Mouse (Mus musculus) telencephalon, adult 2 months (tissue): ENCODE data around the gene Hyal1.

ENCODE experiments used
- DNase-seq: peaks from one replicate; pipeline ENCODE4 v3.0.0-alpha.2; 2011; ENCODE audit warnings: low read depth, low spot score

The Hyal1 gene

DNA sequence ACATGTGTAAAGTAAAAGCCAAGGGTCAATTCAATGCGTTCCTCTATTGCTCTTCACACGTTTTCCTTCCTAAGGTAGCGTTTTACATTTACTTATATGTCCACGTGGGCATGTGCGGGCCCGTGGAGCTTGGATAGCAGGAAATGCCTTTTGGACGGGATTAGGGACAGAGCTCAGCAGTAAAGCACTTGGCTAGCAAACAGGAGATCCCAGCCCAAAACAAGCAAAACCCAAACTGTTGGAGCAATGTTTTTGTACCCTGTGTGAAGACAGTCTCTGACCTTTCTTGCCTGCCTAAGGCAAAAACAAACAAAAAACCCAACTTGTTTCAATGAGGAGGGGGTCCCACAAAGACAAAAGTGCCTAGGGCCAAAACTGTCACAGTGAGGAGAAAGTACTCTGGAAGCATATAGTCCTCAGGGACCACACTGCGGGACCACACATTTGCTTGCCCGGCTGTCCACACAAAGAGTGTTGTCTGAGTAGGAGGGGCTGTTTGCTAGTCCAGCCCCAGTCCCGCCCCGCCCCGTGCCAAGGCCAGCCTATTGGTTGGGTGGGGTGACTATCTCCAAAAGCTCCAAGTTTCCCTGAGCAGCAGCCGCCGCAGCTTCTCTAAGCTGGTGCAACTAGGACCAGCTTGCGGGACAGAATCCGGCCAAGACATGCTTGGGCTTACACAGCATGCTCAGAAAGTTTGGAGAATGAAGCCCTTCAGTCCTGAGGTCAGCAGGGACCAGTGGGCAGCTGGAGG is at the start of gene Hyal1:
Gene Hyal1, plus strand, starts transcription at position 571 of the 751 bp plus-strand sequence.
- no peak for DNase-seq

DNA sequence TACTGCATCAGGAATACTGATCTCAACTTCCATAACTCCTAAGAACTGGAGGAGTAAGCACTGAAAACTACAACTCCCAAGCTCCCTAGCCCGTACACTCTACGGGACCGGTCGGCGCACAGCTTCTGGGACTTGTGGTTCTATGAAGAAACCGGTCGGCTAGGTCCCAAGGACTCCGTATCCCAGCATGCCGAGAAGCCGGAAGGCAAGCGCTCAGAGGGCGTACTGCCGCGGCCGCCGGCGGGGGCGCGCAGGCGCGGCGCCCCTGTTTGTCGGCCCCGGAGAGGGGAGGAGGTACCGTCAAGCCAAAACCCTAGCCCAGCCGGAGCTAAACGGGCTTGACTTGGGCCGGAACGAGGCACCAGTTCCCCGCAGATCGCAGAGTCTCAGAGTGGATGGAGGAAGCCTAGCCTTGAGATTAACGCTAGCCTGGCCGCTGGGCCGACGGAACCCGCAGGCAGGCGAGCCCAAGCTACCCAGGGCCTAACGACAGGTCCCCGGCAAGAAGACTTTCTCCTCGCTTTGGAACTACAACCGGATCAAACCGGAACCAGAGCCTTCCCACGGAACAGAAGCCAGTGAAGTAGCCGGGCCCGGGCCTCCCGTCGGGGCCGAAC is 42.8 kb upstream of the Hyal1 start, which contains the start of gene Tmem115:
Gene Tmem115, plus strand, starts transcription at position 155 of the 617 bp plus-strand sequence.
- DNase-seq: peak; percentile 99

DNA sequence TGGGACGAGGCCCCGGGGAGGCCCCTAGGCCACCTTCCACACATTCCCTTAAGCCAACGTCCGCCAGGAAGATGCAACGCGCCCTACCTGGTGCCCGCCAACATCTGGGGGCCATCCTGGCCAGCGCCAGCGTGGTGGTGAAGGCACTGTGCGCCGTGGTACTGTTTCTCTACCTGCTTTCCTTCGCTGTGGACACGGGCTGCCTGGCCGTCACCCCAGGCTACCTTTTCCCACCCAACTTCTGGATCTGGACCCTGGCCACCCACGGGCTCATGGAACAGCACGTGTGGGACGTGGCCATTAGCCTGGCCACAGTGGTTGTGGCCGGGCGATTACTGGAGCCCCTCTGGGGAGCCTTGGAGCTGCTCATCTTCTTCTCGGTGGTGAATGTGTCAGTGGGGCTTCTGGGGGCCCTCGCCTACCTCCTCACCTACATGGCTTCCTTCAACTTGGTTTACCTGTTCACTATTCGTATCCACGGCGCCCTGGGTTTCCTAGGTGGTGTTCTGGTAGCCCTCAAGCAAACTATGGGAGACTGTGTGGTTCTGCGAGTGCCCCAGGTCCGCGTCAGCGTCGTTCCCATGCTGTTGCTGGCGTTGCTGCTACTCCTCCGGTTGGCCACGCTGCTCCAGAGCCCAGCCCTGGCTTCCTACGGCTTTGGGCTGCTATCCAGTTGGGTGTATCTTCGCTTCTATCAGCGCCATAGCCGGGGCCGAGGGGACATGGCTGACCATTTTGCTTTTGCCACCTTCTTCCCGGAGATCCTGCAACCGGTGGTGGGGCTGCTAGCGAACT is 42.1 kb upstream of the Hyal1 start:
- DNase-seq: no peak

DNA sequence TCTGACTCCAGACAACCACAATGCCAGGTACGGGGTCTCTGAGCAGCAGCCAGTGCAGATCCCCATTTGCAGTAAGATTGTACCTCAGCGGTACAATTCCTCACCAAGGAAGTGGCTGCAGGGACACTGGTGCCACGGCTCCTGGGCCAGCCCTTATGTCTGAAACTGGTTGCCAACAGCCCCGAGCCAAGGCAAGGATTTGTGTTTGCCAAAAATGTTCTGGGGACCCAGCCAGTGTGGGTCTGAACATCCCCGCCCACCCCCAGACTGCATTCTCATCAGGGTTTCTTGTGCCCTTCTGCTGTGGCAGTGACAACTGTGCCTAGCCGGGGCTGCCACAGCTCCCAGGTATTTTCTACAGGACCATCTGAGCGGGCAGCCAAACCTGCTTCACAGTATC is 38.5 kb upstream of the Hyal1 start:
- no peak for DNase-seq

DNA sequence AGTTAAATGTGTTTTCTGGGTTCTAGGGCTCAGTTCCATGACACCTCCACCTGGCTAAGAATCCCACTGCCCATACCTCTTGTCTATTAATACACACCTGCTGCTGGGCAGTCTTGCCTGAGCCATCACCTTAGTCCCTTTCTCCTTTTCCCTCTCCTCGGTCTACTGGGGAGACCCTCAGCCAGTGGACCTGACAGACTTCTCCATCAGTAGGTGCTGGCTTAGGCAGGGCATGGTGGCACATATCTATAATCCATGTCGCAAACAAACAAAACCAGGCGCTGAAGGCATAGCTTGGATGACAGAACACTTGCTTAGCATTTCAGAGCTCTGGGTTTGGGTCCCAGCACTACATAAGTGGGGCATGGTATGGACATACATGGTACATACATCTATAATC is 38.0 kb upstream of the Hyal1 start:
- no peak for DNase-seq

DNA sequence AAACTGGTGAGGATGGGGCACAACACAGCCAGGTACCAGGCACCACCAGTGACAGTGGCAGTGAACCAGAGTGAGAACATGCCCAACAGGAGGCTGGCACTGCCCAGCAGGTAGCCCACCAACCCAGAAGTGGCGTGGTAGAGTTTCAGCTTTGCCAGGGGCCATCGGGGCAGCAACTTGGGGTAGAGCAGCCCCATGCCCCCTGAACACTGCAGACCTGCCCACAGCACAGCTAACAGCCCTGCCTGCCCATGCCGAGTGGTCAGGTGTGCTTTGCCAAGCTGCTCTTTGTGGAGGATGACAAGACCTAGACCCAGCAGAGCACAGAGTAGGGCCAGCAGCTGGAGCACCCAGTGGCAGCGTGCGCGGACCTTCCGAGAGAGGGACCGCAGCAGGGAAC is 36.8 kb upstream of the Hyal1 start:
- DNase-seq: no peak

DNA sequence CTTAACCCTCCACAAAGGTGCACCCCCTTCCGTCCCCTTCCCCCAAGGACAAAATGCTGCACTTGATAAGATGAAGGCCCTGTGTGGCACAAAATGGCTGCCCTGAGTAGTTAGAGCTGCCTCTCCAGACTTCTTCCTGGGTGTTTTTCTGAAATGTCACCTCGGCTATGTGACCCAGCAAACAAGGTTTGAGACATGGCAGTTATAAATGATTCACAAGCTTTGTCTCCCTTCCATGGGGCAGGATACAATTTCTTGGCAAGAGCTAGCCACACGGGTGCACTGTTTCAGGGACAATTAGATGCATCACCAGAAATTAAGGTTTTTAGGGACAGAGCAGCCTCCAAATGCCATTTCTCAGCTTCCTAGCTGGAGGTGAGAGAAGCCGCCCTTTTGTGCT is 36.3 kb upstream of the Hyal1 start:
- no peak for DNase-seq

DNA sequence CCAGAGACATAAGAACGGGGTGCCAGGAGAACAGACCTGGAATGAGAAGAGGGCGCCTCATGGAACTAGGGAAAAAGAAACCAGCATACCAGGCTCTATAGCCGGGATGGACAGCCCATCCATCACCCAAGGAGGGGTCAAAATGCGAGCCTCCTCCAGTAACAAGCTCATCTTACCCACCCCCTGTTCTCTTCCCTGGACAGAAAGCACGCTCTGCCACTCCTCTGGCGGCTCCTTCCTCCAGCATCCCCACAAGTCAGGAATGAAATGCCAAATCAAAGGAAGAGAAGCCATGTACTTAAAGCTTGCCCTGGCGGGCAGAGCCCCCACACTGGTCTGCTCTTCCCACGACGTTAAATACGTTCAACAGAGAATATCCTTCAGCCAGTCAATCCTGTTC is 35.7 kb upstream of the Hyal1 start:
- DNase-seq: no peak

DNA sequence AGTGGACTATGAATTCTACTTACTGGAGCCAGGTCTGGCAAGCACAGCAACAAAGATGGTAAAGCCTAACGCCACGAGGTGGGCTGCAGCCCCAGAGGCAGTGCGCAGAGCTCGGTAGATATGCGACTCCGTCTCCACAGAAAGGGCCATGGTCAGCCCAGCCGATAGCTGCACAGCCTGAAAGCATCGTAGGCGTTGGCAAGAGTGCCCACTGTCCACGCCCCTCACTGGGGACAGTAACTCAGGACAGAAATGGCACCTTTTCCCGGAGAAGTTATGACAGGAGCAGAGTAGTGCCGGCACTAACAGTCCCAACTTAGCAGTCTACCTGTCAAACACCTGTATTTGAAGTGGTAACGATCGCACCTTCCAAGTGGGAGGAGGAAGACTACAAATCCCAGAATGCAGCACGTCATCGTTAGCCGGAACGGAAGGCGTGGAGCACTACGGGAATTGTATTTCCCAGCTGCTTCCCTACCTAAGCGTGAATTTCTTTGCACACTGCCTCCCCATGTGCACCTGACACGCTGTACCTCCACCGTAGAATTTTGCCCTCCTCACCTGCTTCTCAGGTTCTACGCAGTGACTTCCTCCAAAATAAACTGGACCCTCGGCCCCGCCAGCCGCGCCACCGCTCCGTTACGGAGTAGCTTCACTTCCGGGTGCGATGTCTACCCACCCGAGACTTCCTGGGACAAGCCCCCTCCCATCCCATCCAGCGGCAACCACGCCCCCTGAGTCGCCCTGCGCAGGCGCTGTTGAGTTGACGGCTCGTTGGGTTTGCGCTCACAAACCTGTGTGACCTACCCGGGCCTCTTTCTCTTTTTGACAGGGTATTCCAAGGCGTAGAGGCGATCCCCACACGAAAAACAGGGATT is 35.0 kb upstream of the Hyal1 start, which contains the start of the genes Cyb561d2 and Nprl2:
Gene Cyb561d2, minus strand, starts transcription at position 720 of the 878 bp plus-strand sequence.
Gene Nprl2, plus strand, starts transcription at position 753 of the 878 bp plus-strand sequence.
- DNase-seq: peak; percentile 94

DNA sequence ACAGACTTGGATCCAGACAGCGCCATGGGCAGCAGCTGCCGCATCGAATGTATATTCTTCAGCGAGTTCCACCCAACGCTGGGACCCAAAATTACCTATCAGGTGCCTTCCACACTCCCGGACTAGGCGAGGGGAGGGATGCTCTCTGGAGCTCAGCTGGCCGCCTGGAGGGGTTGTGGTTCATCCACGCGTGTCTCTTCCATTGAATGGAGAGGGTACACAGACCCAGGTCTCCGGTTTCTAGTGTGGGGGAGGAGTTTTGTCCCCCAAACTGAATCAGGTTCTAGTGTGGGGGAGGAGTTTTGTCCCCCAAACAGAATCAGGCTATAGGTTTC is 34.4 kb upstream of the Hyal1 start:
- DNase-seq: no peak

DNA sequence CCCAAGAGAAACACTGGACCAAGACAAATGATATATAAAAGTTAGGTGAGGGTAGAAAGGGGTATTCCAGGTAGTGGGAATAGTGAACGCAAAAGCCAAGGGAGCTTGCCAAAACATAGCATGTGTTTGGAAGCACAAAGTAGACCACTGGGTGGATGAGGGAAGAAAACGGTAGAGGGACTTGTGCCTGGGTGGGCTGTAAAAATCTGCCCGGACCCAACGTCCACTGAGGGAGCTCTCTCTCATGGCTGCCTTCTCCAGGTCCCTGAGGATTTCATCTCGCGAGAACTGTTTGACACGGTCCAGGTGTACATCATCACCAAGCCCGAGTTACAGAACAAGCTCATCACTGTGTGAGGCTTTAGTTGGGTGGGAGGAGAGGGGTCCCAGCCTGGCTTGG is 34.0 kb upstream of the Hyal1 start:
- no peak for DNase-seq

DNA sequence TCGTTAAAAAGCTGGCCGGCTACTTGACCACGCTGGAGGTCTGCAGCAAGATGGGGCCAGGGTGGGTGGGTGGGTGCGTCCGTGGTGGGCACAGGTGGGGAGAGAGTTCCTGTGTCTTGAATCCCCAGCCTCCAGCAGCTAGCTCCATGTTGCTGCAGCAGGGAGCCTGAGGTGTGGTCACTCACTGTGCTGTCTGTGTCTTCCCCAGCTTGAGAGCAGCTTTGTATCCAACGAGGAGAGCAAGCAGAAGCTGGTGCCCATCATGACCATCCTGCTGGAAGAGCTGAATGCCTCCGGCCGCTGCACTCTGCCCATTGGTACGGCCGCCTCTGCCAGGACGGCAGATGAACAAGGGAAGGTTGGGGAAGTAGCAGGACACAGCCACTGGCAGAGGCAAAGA is 33.4 kb upstream of the Hyal1 start:
- no peak for DNase-seq

DNA sequence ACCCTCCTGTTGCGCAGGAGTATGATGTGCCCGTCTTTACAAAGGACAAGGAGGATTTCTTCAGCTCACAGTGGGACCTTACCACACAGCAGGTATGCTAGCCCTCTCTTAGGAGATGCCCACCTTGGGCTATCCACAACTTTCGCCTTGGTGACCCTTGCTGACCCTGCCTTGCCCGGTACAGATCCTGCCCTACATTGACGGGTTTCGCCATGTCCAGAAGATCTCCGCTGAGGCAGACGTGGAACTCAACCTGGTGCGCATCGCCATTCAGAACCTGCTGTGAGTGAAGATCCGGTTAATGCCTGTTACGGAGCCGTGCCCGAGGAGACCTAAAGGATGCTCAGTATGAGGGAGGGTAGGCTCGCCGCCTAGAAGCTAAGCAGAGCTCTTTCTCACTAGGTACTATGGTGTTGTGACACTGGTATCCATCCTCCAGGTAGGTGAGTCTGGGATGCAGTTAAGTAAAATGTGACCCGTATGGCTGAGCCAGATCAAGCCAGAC is 32.5 kb upstream of the Hyal1 start:
- no peak for DNase-seq

DNA sequence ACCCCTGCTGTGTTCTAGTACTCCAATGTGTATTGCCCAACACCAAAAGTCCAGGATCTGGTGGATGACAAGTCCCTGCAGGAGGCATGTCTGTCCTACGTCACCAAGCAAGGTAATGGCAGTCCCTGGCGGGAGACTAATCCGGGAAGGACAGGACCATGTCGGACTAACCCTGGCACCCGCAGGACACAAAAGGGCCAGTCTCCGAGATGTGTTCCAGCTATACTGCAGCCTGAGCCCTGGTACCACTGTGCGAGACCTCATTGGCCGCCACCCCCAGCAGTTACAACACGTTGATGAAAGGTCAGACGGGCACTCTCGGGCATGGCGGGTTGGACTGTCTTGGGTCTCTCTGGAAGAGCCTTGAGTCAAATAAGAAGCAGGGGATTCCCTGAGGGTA is 32.0 kb upstream of the Hyal1 start:
- DNase-seq: no peak

DNA sequence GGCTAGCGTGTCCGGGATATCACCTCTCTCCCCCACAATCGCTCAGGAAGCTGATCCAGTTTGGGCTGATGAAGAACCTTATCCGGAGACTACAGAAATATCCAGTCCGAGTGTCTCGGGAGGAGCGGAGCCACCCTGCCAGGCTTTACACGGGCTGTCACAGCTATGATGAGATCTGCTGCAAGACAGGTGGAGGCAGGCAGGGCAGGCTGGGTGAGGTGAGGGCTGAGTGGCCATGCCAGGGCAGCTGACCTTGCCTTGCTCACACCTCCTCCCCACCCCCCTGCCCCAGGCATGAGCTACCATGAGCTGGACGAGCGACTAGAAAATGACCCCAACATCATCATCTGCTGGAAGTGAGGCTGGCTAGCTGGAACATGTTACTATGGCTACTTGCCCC is 31.5 kb upstream of the Hyal1 start:
- no peak for DNase-seq

DNA sequence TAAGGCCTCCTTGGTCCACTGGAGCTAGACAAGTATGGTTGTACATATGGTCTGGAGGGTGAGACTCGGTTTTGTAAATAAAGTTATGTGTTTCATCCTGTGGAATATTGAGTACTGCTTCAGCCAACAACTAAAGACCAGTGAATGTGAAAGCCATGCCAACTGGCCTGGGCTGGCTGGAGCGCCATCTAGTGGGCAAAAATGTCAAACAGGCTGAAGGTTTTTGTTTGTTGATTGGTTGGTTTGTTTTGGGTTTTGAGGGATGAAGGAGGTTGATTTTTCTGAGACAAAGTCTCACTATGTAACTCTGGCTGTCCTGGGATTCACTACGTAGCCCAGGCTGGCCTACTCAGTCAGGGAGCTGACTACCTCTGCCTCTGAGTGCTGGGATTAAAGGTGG is 31.1 kb upstream of the Hyal1 start:
- DNase-seq: no peak

DNA sequence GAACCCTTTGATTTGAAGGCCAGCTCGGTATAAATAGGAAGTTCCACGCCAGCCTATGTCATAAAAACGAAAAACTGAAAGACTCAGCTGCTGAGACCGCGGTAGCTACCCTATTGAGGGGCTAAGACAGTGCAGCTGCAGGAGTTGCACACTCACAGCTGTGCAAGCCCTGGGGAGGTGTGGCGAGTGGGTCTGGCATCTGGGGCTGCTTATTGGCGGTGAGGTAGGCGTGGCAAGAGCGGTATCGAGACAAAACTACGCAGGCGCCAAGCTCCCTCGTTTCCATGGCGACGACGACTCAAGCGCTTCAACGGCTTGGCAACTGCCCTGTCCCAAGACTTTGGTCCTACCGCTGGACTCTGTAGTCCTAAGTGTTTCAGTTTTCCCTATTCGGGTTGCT is 29.7 kb upstream of the Hyal1 start, which contains the start of gene Zmynd10:
Gene Zmynd10, plus strand, starts transcription at position 273 of the 400 bp plus-strand sequence.
- peak; percentile 82 for DNase-seq

DNA sequence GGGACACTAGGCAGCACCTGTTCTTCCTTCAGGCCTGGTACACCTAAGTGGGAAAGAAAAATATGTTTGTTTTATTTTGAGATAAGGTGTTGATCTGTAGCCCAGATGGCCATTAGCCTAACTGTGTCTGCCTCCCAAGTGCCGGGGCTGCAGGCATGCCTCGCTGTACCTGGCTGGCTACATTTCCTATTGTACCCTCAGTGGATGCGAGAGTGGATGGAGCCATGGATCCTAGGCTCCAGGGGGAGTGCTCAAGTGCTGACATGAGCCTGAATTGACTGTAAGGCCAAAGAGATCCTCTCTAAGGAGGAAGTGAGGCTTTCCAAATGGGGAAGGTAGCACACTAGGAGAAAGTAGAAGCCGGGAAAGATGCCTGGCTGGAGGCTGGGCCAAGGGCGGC is 28.8 kb upstream of the Hyal1 start:
- no peak for DNase-seq

DNA sequence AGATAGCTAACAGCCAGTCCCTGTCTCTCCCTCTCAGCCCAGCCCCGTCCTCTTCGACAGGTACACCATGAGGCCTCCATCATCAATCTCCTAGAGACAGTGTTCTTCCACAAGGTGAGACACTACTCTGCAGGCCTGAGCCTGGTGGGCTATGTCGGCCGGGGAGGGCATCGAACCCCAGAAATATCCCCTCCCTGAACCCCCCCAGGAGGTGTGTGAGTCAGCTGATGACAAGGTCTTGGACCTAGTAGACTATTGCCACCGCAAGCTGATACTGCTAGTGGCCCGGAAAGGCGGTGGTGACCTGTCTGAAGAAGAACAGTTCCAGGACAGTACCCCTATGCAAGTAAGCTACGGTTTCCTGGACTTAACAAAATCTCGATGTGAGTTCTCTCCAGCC is 27.9 kb upstream of the Hyal1 start:
- no peak for DNase-seq

DNA sequence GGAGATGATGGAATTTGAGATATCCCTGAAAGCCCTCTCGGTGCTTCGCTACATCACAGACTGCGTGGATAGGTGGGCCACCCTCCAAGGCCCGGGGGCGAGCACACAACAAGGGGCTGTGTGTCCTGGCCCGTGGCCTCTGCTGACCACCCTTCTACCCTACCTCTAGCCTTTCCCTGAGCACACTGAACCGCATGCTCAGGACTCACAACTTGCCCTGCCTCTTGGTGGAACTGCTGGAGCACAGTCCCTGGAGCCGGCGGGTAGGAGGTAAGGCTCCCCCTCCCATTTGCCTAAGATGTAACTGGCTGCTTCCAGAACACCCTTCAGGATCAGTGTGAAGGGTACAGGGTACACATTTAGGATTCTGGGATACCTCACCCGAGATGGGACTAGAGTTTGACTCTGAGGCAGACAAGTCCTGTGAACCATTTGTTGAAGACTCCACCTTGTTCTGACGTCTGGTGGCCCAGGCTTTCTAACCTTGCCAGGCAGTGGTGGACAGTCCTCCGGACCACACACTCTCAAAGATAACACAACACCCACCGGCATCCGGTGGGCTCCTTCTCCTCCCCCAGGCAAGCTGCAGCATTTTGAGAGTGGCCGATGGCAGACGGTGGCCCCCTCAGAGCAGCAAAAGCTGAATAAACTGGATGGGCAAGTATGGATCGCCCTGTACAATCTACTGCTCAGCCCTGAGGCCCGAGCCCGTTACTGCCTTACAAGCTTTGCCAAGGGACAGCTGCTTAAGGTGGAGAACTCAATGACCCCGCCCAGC is 27.2 kb upstream of the Hyal1 start:
- no peak for DNase-seq
